Mouse (Mus musculus): ENCODE results near the gene Hmx2. TPM values are rescaled to one million over a fixed set of nuclear protein-coding genes. Genes with fewer than 3 reads are reported as not detected.

Hmx2 gene
- polyA plus RNA-seq, 1 experiment from 2014 or later: not detected

- WGBS: under 1% methylated on average over 45 of the region's 51 CpGs
Measured at GRCm38 (mm10) chr7:131559986-131560696, 11.6 kb downstream of the Hmx2 start, which contains the start of gene Bub3. Bub3 (plus strand) TSS chr7:131560222.

GRCm38 (mm10) chr7:131560697-131561042, 12.1 kb downstream of the Hmx2 start:
- Histone ChIP-seq H3K4me1 (replicated peaks) (peaks cover 23% of the 10 kb centered on the region), H3K27me3 (peaks cover 36% of the 10 kb centered on the region), H3K27ac (peak overlapping the region; percentile 94), H3K9me3 (replicated peaks) (no peaks in the 10 kb centered on the region), H3K4me2 (peak overlapping the region; percentile 66), H3K9ac (peak overlapping the region; percentile 90), H3K4me3 (peak overlapping the region; percentile 93), H3K36me3 (peaks cover 36% of the 10 kb centered on the region)
- 1% methylated on average over 14 of the region's 14 CpGs for WGBS
- ATAC-seq (replicated peaks; ENCODE audit: insufficient number of reproducible peaks, insufficient read depth, low FRiP score, low read depth): peak; percentile 57

More at GRCm38 (mm10) chr7:131559986-131560696, 11.6 kb downstream of the Hmx2 start, which contains the start of gene Bub3:
- Histone ChIP-seq H3K4me1 (replicated peaks) (peaks cover 29% of the 10 kb centered on the region), H3K4me2 (peak within 1 kb of the TSS; percentile 66), H3K27ac (peak within 1 kb of the TSS; percentile 94), H3K4me3 (peak within 1 kb of the TSS; percentile 93), H3K36me3 (peaks cover 32% of the 10 kb centered on the region), H3K9ac (peak within 1 kb of the TSS; percentile 90), H3K9me3 (replicated peaks) (no peaks in the 10 kb centered on the region), H3K27me3 (peaks cover 41% of the 10 kb centered on the region)
- peak; percentile 96 for ATAC-seq (replicated peaks; ENCODE audit: insufficient number of reproducible peaks, insufficient read depth, low FRiP score, low read depth)

- Histone ChIP-seq H3K9ac (no peak overlapping the region), H3K36me3 (peaks cover 30% of the 10 kb centered on the region), H3K4me3 (no peak overlapping the region), H3K27ac (no peak overlapping the region), H3K9me3 (replicated peaks) (no peaks in the 10 kb centered on the region), H3K4me1 (replicated peaks) (no peaks in the 10 kb centered on the region), H3K4me2 (no peak overlapping the region), H3K27me3 (no peaks in the 10 kb centered on the region)
- no peak for ATAC-seq (replicated peaks; ENCODE audit: insufficient number of reproducible peaks, insufficient read depth, low FRiP score, low read depth)
- 74% methylated on average over 6 of the region's 6 CpGs for WGBS
Measured at GRCm38 (mm10) chr7:131575246-131575645, 26.7 kb downstream of the Hmx2 start.

GRCm38 (mm10) chr7:131582178-131582577, 33.6 kb downstream of the Hmx2 start:
- no peak overlapping the region for H3K4me3 ChIP-seq
- H3K4me2 ChIP-seq: no peak overlapping the region
- H3K27me3 ChIP-seq: 0 out of 2 replicates have a peak, but pooled peaks cover 4% of the 10 kb centered on the region
- H3K36me3 ChIP-seq: no peaks in the 10 kb centered on the region
- H3K4me1 ChIP-seq (replicated peaks): no peaks in the 10 kb centered on the region
- WGBS: 17% methylated on average over 9 of the region's 9 CpGs
- H3K27ac ChIP-seq: no peak overlapping the region
- ATAC-seq (replicated peaks; ENCODE audit: insufficient number of reproducible peaks, insufficient read depth, low FRiP score, low read depth): no peak
- H3K9ac ChIP-seq: no peak overlapping the region
- H3K9me3 ChIP-seq (replicated peaks): no peaks in the 10 kb centered on the region

- no peak overlapping the region for H3K4me2 ChIP-seq
- 0 out of 2 replicates have a peak, but pooled peaks cover 4% of the 10 kb centered on the region for H3K27me3 ChIP-seq
- H3K36me3 ChIP-seq: no peaks in the 10 kb centered on the region
- H3K9me3 ChIP-seq (replicated peaks): no peaks in the 10 kb centered on the region
- no peak overlapping the region for H3K9ac ChIP-seq
- H3K27ac ChIP-seq: no peak overlapping the region
- H3K4me1 ChIP-seq (replicated peaks): no peaks in the 10 kb centered on the region
- ATAC-seq (replicated peaks; ENCODE audit: insufficient number of reproducible peaks, insufficient read depth, low FRiP score, low read depth): no peak
- 80% methylated on average over 5 of the region's 5 CpGs for WGBS
- H3K4me3 ChIP-seq: no peak overlapping the region
Measured at GRCm38 (mm10) chr7:131585551-131585950, 37.0 kb downstream of the Hmx2 start.

GRCm38 (mm10) chr7:131597779-131598482, 49.4 kb downstream of the Hmx2 start:
- no peak overlapping the region for H3K4me3 ChIP-seq
- no peak overlapping the region for H3K27ac ChIP-seq
- no peaks in the 10 kb centered on the region for H3K36me3 ChIP-seq
- no peaks in the 10 kb centered on the region for H3K9me3 ChIP-seq (replicated peaks)
- H3K4me1 ChIP-seq (replicated peaks): peaks cover 5% of the 10 kb centered on the region
- H3K9ac ChIP-seq: no peak overlapping the region
- 0 out of 2 replicates have a peak overlapping the region, but pooled peaks have one; percentile 8 for H3K4me2 ChIP-seq
- no peak for ATAC-seq (replicated peaks; ENCODE audit: insufficient number of reproducible peaks, insufficient read depth, low FRiP score, low read depth)
- peaks cover 22% of the 10 kb centered on the region for H3K27me3 ChIP-seq
- WGBS: 19% methylated on average over 12 of the region's 12 CpGs

GRCm38 (mm10) chr7:131598483-131598824, 49.9 kb downstream of the Hmx2 start:
- peaks cover 22% of the 10 kb centered on the region for H3K27me3 ChIP-seq
- ATAC-seq (replicated peaks; ENCODE audit: insufficient number of reproducible peaks, insufficient read depth, low FRiP score, low read depth): no peak
- no peak overlapping the region for H3K4me3 ChIP-seq
- no peak overlapping the region for H3K4me2 ChIP-seq
- 9% methylated on average over 5 of the region's 5 CpGs for WGBS
- H3K4me1 ChIP-seq (replicated peaks): peaks cover 5% of the 10 kb centered on the region
- H3K27ac ChIP-seq: no peak overlapping the region
- H3K9me3 ChIP-seq (replicated peaks): no peaks in the 10 kb centered on the region
- H3K9ac ChIP-seq: no peak overlapping the region
- no peaks in the 10 kb centered on the region for H3K36me3 ChIP-seq

GRCm38 (mm10) chr7:131602106-131602505, 53.5 kb downstream of the Hmx2 start:
- ATAC-seq (replicated peaks; ENCODE audit: insufficient number of reproducible peaks, insufficient read depth, low FRiP score, low read depth): no peak
- H3K4me2 ChIP-seq: no peak overlapping the region
- no peak overlapping the region for H3K4me3 ChIP-seq
- no peak overlapping the region for H3K27ac ChIP-seq
- no peaks in the 10 kb centered on the region for H3K9me3 ChIP-seq (replicated peaks)
- WGBS: 84% methylated on average over 7 of the region's 7 CpGs
- no peaks in the 10 kb centered on the region for H3K36me3 ChIP-seq
- H3K27me3 ChIP-seq: peaks cover 22% of the 10 kb centered on the region
- no peak overlapping the region for H3K9ac ChIP-seq
- peaks cover 5% of the 10 kb centered on the region for H3K4me1 ChIP-seq (replicated peaks)

- H3K4me1 ChIP-seq (replicated peaks): peaks cover 6% of the 10 kb centered on the region
- peaks cover 13% of the 10 kb centered on the region for H3K27me3 ChIP-seq
- no peaks in the 10 kb centered on the region for H3K36me3 ChIP-seq
- H3K27ac ChIP-seq: no peak overlapping the region
- no peak overlapping the region for H3K9ac ChIP-seq
- ATAC-seq (replicated peaks; ENCODE audit: insufficient number of reproducible peaks, insufficient read depth, low FRiP score, low read depth): no peak
- H3K4me2 ChIP-seq: no peak overlapping the region
- 21% methylated on average over 10 of the region's 11 CpGs for WGBS
- no peaks in the 10 kb centered on the region for H3K9me3 ChIP-seq (replicated peaks)
- no peak overlapping the region for H3K4me3 ChIP-seq
Measured at GRCm38 (mm10) chr7:131603186-131603585, 54.6 kb downstream of the Hmx2 start.

GRCm38 (mm10) chr7:131604946-131605345, 56.4 kb downstream of the Hmx2 start:
- Histone ChIP-seq H3K9me3 (replicated peaks) (no peaks in the 10 kb centered on the region), H3K36me3 (no peaks in the 10 kb centered on the region), H3K9ac (no peak overlapping the region), H3K27ac (no peak overlapping the region), H3K4me2 (no peak overlapping the region), H3K4me1 (replicated peaks) (peaks cover 3% of the 10 kb centered on the region; the same call in 1 of the 2 replicates), H3K27me3 (0 out of 2 replicates have a peak, but pooled peaks cover 2% of the 10 kb centered on the region), H3K4me3 (no peak overlapping the region)
- WGBS: 86% methylated on average over 10 of the region's 10 CpGs
- no peak for ATAC-seq (replicated peaks; ENCODE audit: insufficient number of reproducible peaks, insufficient read depth, low FRiP score, low read depth)

GRCm38 (mm10) chr7:131605481-131605880, 56.9 kb downstream of the Hmx2 start:
- Histone ChIP-seq H3K36me3 (no peaks in the 10 kb centered on the region), H3K9me3 (replicated peaks) (no peaks in the 10 kb centered on the region), H3K4me2 (no peak overlapping the region), H3K4me3 (no peak overlapping the region), H3K27me3 (no peaks in the 10 kb centered on the region), H3K4me1 (replicated peaks) (peaks cover 3% of the 10 kb centered on the region; the same call in 1 of the 2 replicates), H3K9ac (no peak overlapping the region), H3K27ac (no peak overlapping the region)
- WGBS: 69% methylated on average over 4 of the region's 4 CpGs
- no peak for ATAC-seq (replicated peaks; ENCODE audit: insufficient number of reproducible peaks, insufficient read depth, low FRiP score, low read depth)
